Mouse (Mus musculus) urinary bladder, adult 2 months (tissue): ENCODE measurements around the gene Apol9a. TPM values are rescaled to one million over a fixed set of nuclear protein-coding genes. Genes with fewer than 3 reads are reported as not detected.

Experiments
- polyA plus RNA-seq: library from polyadenylated mRNA; depleted of rRNA; stranded (reverse); fragments of >200 nt; gene quantifications from 2 replicates; pipeline ENCODE4 v1.2.3, GENCODE M21; 2012; rRNA removed

The Apol9a gene
- polyA plus RNA-seq, 1 experiment: 3.4 TPM

Other genes with a start within 250 kb of the Apol9a start
- gene Rbfox2, start 104.1 kb downstream of the Apol9a start, polyA plus RNA-seq: 93.7 and 115 TPM in 2 replicates
- 1.8 and 2.8 TPM in 2 replicates for gene Apol7a, start 12.0 kb downstream of the Apol9a start, polyA plus RNA-seq
- 0.03 and 0.04 TPM in 2 replicates for gene Apol7b, start 36.4 kb upstream of the Apol9a start, polyA plus RNA-seq
- gene Apol10a, start 65.9 kb upstream of the Apol9a start, polyA plus RNA-seq: not detected in 2 replicates
- not detected in 2 replicates for gene Apol11a, start 97.1 kb upstream of the Apol9a start, polyA plus RNA-seq
- gene Apol7c, start 122.2 kb upstream of the Apol9a start, polyA plus RNA-seq: 1.3 and 1.8 TPM in 2 replicates
- gene 1700025B11Rik, start 150.8 kb upstream of the Apol9a start, polyA plus RNA-seq: not detected in 2 replicates
- gene Apol10b, start 185.0 kb upstream of the Apol9a start, polyA plus RNA-seq: 4.9 and 6.4 TPM in 2 replicates
- not detected in 2 replicates for gene Gm36245, start 188.1 kb upstream of the Apol9a start, polyA plus RNA-seq
- gene Apol11b, start 232.2 kb upstream of the Apol9a start, polyA plus RNA-seq: 0.06 and 0.10 TPM in 2 replicates